Mouse (Mus musculus): Measurements from ENCODE around the gene Pcnx2. TPM values are rescaled to one million over a fixed set of nuclear protein-coding genes. Genes with fewer than 3 reads are reported as not detected.

The Pcnx2 gene
- polyA plus RNA-seq, 1 experiment from 2014 or later = 0.13 TPM

DNA sequence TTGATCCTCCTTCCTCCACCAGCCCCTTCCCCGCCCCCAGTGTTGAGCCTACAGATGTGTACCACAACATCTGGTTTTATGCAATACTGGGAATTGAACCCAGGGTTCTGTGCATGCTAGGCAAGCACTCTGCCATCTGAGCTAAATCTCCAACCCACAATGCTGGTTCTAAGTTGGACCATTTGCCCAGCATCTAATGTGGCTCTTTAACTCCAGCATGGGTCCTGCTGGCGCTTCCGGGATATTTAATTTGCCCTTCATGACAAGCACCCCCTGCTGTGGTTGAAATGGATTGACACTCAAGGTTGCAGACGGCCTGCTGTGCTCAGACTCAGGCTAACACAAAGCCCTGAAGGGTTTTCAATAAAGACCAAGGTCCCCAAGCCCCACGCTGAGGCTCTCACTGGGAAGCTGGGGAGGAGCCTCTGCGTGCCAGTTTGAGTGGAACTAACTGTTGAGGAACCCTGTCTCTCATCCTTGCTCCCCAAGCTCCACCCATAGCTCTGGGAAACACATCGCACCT is 124.8 kb downstream of the Pcnx2 start:
- no peak overlapping the region for H3K27ac ChIP-seq
- H3K4me1 ChIP-seq (replicated peaks) = 0 out of 2 replicates have a peak, but pooled peaks cover 3% of the 10 kb centered on the region
- no peak overlapping the region for H3K4me3 ChIP-seq (replicated peaks)
- no peaks in the 10 kb centered on the region for H3K9me3 ChIP-seq
- H3K36me3 ChIP-seq = no peaks in the 10 kb centered on the region
- H3K27me3 ChIP-seq (replicated peaks) = no peaks in the 10 kb centered on the region
- WGBS = 68% methylated on average over 7 of the region's 7 CpGs
- H3K4me2 ChIP-seq (replicated peaks) = no peak overlapping the region
- ATAC-seq = no peak
- H3K9ac ChIP-seq = no peak overlapping the region

DNA sequence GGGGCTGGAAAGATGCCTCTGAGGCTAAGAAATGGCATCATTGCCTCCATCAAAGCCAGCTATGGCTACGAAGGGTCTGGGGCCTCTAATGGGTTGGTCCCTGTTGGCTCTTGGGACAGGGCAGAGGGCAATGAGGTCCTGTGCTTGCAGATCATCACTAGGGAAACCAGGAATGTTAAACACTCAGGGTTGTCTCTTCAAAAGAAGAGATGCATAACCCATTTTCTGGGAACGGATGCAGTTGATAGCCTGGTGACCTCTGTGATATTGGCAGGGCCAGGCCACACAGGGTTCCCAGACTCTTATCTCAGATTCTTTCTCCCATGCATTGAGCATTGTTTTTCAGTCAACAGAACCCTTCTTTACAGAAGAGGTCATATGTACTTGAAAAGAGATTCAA is 125.8 kb downstream of the Pcnx2 start:
- H3K4me2 ChIP-seq (replicated peaks) = no peak overlapping the region
- H3K9ac ChIP-seq = no peak overlapping the region
- no peaks in the 10 kb centered on the region for H3K9me3 ChIP-seq
- no peaks in the 10 kb centered on the region for H3K36me3 ChIP-seq
- ATAC-seq = no peak
- no peaks in the 10 kb centered on the region for H3K27me3 ChIP-seq (replicated peaks)
- H3K27ac ChIP-seq = no peak overlapping the region
- H3K4me3 ChIP-seq (replicated peaks) = no peak overlapping the region
- H3K4me1 ChIP-seq (replicated peaks) = 0 out of 2 replicates have a peak, but pooled peaks cover under 1% of the 10 kb centered on the region
- WGBS = 34% methylated on average over 2 of the region's 2 CpGs

DNA sequence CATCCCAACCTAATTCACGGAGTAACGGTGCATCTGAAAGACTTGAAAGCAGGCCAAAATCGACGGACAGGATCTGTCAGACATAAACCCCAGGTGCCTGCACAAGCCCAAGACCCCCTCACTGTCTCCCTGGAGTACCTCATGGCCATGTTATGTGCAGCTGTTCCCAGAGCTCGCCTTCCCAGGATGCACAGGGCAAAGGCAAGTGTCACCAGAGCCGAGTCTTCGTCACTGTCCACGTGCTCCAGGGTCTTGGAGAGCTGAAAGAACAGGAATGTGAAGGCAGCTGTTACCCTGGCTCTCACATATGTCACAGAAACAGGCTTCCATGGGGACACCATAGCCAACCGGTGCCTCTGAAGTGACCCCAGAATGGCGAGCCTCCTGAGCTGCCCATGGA is 130.0 kb downstream of the Pcnx2 start:
- WGBS = 75% methylated on average over 10 of the region's 10 CpGs
- H3K4me2 ChIP-seq (replicated peaks) = no peak overlapping the region
- no peak overlapping the region for H3K9ac ChIP-seq
- no peaks in the 10 kb centered on the region for H3K4me1 ChIP-seq (replicated peaks)
- no peak overlapping the region for H3K27ac ChIP-seq
- H3K27me3 ChIP-seq (replicated peaks) = no peaks in the 10 kb centered on the region
- H3K36me3 ChIP-seq = no peaks in the 10 kb centered on the region
- ATAC-seq = no peak
- H3K9me3 ChIP-seq = no peaks in the 10 kb centered on the region
- H3K4me3 ChIP-seq (replicated peaks) = no peak overlapping the region

DNA sequence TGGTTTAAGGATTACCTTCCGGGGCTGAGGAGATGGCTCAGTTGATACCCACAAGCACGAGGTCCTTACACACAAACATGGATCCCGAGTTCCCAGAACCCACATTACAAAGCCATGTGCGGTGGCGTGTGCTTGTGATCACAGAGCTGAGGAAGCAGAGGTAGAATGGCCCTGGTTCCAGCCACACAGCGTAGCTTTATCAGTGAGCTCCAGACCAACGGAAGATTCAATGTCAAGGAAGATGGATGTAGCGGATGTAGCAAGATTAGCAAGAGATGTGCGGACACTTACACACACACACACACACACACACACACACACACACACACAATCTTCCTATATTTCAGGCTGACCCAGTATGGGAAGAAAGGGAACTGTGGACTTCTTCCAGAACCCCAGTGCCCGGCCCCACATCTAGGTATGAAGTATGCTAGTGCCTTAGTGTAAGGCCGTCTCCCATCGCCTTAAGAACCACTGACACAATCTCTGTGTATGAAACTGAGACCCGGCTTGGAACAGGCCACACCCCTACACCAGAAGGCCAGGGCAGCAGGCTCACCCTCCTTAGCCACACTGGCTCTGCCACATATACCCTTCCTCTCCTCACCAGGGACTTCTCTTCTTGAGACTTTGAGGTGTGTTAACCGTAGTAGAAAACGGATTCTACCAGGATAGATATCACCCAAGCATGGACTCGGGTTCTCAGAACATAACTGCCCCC is 134.9 kb downstream of the Pcnx2 start:
- ATAC-seq = no peak
- Histone ChIP-seq H3K27me3 (replicated peaks) (no peaks in the 10 kb centered on the region), H3K4me1 (replicated peaks) (no peaks in the 10 kb centered on the region), H3K9ac (no peak overlapping the region), H3K27ac (no peak overlapping the region), H3K4me3 (replicated peaks) (no peak overlapping the region), H3K9me3 (no peaks in the 10 kb centered on the region), H3K4me2 (replicated peaks) (no peak overlapping the region), H3K36me3 (no peaks in the 10 kb centered on the region)
- WGBS = 91% methylated on average over 16 of the region's 16 CpGs

DNA sequence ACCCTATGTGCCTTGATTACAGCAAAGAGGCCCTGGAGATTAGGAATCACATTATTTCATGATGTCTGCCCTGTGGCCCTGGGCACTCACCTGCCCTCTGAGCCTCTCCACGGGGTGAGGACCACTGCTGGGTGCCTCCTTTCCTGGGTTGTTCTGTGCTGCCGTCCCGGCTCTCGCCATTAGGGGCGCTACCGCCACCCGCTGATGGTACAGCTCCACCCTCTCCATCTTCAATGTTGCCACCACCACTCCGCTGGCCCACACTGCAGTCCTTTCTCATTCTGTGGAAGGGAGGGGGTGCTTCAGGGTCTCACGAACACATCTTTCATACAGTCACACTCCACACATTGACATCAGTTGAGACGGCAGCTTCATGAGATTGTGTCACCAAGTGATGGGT is 139.1 kb downstream of the Pcnx2 start:
- ATAC-seq = no peak
- Histone ChIP-seq H3K27ac (no peak overlapping the region), H3K4me3 (replicated peaks) (no peak overlapping the region), H3K9ac (no peak overlapping the region), H3K4me1 (replicated peaks) (peaks cover 9% of the 10 kb centered on the region; the same call in 1 of the 2 replicates), H3K27me3 (replicated peaks) (no peaks in the 10 kb centered on the region), H3K36me3 (no peaks in the 10 kb centered on the region), H3K9me3 (no peaks in the 10 kb centered on the region), H3K4me2 (replicated peaks) (no peak overlapping the region)
- 47% methylated on average over 10 of the region's 10 CpGs for WGBS

DNA sequence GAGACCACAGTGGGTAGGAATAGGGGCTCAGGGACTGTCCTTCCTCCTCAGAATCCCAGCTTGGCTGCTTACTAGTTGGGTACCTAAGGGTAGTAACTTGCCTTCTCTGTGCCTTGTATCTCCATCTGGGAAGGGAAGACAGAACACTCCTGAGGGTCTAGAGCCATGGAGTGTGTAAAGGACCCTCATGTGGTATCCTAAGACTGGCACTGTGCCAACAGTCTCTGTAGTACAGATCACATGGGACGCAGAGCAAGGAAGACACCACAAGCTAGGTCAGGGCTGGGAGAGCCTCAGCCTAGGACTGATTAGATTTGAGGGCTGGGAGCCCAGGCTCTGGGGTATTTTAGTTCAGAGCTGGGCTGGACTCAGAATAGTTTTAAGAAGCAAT is 141.0 kb downstream of the Pcnx2 start:
- H3K9me3 ChIP-seq = no peaks in the 10 kb centered on the region
- ATAC-seq = no peak
- H3K4me1 ChIP-seq (replicated peaks) = peaks cover 9% of the 10 kb centered on the region; the same call in 1 of the 2 replicates
- H3K36me3 ChIP-seq = no peaks in the 10 kb centered on the region
- H3K27ac ChIP-seq = no peak overlapping the region
- no peak overlapping the region for H3K4me2 ChIP-seq (replicated peaks)
- H3K4me3 ChIP-seq (replicated peaks) = no peak overlapping the region
- no peaks in the 10 kb centered on the region for H3K27me3 ChIP-seq (replicated peaks)
- WGBS = 44% methylated on average over 1 of the region's 1 CpGs
- H3K9ac ChIP-seq = no peak overlapping the region

DNA sequence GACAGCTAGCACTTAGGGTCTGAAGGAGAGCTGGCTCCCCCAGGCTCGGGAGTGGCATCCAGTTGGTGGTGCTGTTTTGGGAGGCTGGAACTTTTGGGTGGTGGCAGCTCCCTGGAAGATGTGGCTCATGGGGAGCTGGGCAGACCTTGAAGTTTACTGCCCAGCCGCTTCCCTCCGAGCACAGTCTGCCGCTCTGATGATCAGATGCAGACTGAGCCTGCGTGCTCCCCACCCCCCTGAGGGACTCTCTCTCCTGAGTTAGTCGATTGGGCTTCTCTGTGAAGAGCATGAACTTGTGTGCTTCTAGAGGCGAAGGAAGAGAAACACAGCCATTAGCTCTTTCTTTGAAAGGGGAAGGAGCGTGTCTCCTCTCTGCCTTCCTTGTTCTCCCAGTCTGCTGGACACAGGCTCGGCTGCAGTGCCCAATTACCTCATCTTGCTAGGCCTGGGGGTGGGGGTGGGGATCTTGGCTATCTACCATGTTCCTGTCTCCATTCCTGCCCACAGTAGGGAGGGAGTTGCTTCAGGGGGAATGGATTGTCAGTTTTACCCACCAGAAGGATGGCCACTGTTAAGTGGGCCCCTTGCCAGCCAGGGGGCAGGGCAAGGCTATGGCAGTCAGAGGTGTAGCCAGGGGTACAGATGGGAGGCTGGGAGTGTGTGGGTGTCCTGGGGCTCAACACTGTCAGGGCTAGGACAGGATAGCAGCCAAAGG is 141.6 kb downstream of the Pcnx2 start:
- ATAC-seq = no peak
- H3K4me3 ChIP-seq (replicated peaks) = no peak overlapping the region
- no peak overlapping the region for H3K27ac ChIP-seq
- H3K36me3 ChIP-seq = no peaks in the 10 kb centered on the region
- H3K27me3 ChIP-seq (replicated peaks) = no peaks in the 10 kb centered on the region
- WGBS = 47% methylated on average over 9 of the region's 9 CpGs
- H3K9me3 ChIP-seq = no peaks in the 10 kb centered on the region
- H3K4me2 ChIP-seq (replicated peaks) = no peak overlapping the region; the same call in 1 of the 2 replicates
- no peak overlapping the region for H3K9ac ChIP-seq
- peaks cover 9% of the 10 kb centered on the region; the same call in 1 of the 2 replicates for H3K4me1 ChIP-seq (replicated peaks)

DNA sequence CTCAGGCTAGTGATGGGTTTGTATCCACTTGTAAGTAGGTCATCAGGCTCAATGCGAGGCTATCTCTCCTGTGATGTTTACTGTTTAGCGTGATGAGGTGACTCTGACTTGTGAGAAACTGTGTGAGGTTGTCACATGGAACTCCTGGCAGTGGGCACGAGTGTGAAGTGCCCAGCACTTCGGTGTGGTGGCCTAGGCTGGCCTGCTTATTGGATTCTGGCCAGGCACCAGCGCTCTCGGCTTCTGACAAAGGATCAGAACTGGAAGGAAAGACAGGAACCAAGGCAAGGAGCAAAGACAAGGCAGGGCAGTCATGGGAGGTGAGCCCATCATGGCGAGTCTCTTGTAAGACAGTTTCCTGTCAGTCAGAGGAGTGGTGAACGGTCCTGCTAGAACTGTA is 142.2 kb downstream of the Pcnx2 start:
- Histone ChIP-seq H3K9me3 (no peaks in the 10 kb centered on the region), H3K36me3 (no peaks in the 10 kb centered on the region), H3K4me2 (replicated peaks) (no peak overlapping the region), H3K27me3 (replicated peaks) (no peaks in the 10 kb centered on the region), H3K4me3 (replicated peaks) (no peak overlapping the region), H3K9ac (no peak overlapping the region), H3K4me1 (replicated peaks) (peaks cover 9% of the 10 kb centered on the region; the same call in 1 of the 2 replicates), H3K27ac (no peak overlapping the region)
- no peak for ATAC-seq
- 71% methylated on average over 8 of the region's 8 CpGs for WGBS

DNA sequence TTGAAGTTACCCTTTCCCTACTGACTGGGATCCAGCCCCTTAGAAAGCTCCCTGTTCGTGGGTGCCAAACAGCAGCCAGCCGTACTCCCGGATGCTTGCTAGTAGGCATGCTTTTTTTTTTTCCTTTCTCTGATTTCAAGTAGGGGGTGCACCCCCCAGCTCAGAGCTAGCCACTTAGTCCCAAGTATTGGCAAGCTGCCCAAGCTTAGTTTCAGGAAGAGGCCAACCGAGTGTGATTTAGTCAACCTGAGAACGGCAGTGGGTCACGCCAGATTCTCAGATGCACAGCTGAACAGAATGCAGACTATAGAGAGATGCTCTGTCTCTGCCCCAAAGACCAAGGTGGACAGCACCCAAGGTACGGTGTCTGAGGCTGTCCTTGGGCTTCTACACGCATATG is 147.3 kb downstream of the Pcnx2 start:
- H3K36me3 ChIP-seq = no peaks in the 10 kb centered on the region
- H3K27ac ChIP-seq = no peak overlapping the region
- 64% methylated on average over 8 of the region's 8 CpGs for WGBS
- H3K4me3 ChIP-seq (replicated peaks) = no peak overlapping the region
- ATAC-seq = no peak
- H3K27me3 ChIP-seq (replicated peaks) = no peaks in the 10 kb centered on the region
- no peak overlapping the region for H3K9ac ChIP-seq
- no peaks in the 10 kb centered on the region for H3K9me3 ChIP-seq
- no peak overlapping the region for H3K4me2 ChIP-seq (replicated peaks)
- H3K4me1 ChIP-seq (replicated peaks) = no peaks in the 10 kb centered on the region

DNA sequence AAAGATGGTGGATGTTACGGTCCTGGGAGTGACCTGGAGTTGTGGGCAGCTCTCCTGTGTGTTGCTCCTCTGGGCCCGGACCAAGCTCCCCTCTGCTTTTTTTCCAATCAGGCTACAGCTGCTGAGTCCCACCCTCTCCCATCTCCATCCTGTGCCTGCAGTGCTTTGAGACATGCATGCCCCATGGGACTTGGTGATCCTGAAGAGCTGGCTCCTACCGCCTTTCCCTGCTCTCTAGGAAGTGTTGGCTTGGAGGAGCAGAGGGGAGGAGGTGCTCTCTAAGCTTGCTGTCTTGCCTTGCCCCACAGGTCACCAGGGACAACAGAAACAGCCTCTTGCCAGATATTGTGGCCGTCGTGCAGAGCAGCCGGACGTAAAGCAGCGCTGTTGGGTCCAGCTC is 150.7 kb downstream of the Pcnx2 start:
- WGBS = 59% methylated on average over 8 of the region's 8 CpGs
- no peak for ATAC-seq
- H3K27me3 ChIP-seq (replicated peaks) = no peaks in the 10 kb centered on the region

DNA sequence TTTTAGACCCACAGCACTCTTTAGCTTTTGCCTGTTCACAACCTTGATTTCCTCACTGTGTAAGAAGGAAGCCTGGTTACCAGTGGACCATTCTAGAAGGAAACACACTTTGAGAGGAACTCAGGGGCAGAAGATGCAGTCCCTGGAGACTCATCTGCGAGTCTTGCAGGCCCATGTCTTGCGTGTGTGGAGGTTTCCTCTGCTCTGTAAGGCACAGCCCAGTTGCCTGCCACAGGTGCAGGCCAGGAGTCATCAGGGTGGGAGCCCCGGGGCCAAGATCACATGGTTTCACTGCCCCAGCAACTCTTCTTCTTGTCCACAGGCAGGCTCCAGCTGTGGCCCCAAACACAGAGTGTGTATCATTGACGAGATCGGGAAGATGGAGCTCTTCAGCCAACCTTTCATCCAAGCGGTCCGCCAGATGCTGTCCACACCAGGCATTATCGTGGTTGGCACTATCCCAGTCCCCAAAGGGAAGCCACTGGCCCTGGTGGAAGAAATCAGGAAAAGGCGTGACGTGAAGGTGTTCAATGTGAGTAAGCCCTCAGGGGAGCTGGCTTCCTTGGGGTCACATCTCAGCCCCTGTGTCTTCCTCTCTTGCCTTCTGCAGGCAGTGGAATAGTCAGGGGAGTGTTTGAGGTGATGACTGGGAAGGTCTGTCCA is 153.1 kb downstream of the Pcnx2 start:
- no peaks in the 10 kb centered on the region for H3K36me3 ChIP-seq
- no peak overlapping the region for H3K9ac ChIP-seq
- no peaks in the 10 kb centered on the region for H3K27me3 ChIP-seq (replicated peaks)
- no peak overlapping the region for H3K4me2 ChIP-seq (replicated peaks)
- WGBS = 89% methylated on average over 10 of the region's 10 CpGs
- no peaks in the 10 kb centered on the region for H3K9me3 ChIP-seq
- no peak for ATAC-seq
- H3K27ac ChIP-seq = no peak overlapping the region
- no peak overlapping the region for H3K4me3 ChIP-seq (replicated peaks)
- no peaks in the 10 kb centered on the region for H3K4me1 ChIP-seq (replicated peaks)

More for the DNA sequence above, 150.7 kb downstream of the Pcnx2 start:
- Histone ChIP-seq H3K4me1 (replicated peaks) (no peaks in the 10 kb centered on the region), H3K4me3 (replicated peaks) (no peak overlapping the region), H3K4me2 (replicated peaks) (no peak overlapping the region), H3K9ac (no peak overlapping the region), H3K27ac (no peak overlapping the region), H3K36me3 (no peaks in the 10 kb centered on the region), H3K9me3 (no peaks in the 10 kb centered on the region)

DNA sequence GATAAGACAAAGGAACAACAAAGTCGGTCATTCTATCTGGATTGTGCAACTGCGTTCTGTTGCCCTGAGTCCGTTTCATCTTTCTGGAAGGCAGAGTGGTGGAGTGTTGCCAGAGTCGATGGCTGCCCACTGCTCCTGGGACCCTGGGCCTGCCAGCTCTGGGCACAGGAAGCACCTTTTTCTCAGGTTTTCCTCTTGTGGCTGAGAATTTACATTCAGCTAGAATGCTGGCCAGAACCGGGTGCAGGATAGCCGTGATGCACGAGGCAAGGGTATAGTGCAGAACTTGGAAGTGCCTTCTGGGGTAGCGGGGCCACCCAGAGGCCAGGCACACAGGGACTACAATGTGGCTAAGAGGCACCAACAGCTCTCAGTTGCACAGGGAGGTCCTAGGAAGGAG is 155.7 kb downstream of the Pcnx2 start:
- peak; percentile 14; the same call in 1 of the 2 replicates for ATAC-seq
- H3K4me3 ChIP-seq (replicated peaks) = no peak overlapping the region
- 72% methylated on average over 8 of the region's 8 CpGs for WGBS
- no peaks in the 10 kb centered on the region for H3K9me3 ChIP-seq
- no peak overlapping the region for H3K9ac ChIP-seq
- H3K4me2 ChIP-seq (replicated peaks) = no peak overlapping the region
- H3K27me3 ChIP-seq (replicated peaks) = no peaks in the 10 kb centered on the region
- H3K36me3 ChIP-seq = no peaks in the 10 kb centered on the region
- H3K4me1 ChIP-seq (replicated peaks) = no peaks in the 10 kb centered on the region
- no peak overlapping the region for H3K27ac ChIP-seq
